Mouse (Mus musculus): ENCODE measurements around the gene Ppt2. TPM values are rescaled to one million over a fixed set of nuclear protein-coding genes. Genes with fewer than 3 reads are reported as not detected.

Gene Ppt2
- polyA plus RNA-seq, 1 experiment from 2014 or later = 19.3 TPM

DNA sequence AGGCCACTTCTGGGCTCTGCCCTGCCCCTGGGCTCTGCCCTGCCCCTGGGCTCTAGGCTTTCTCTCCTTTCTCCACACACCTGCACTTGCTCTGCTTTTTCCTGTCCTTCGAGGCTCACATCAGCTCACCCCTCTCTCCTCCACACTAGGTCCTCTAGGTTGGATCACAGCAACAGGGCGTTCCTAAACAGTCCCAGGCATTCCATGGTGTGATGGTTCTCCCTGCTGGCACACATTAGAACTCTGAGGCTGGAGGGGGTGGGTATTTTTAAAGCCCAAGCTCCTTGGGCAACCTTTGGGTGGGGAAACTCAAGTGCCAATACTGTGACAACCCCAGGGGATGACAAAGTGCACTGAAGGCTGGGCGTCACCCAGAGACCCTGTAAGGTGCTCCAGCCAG lies 9.1 kb upstream of the Ppt2 start:
- Histone ChIP-seq H3K9ac (replicated peaks) (no peak overlapping the region), H3K36me3 (replicated peaks; ENCODE audit: insufficient read depth, low read length) (no peaks in the 10 kb centered on the region), H3K27me3 (ENCODE audit: insufficient read depth, low read length) (peaks cover under 1% of the 10 kb centered on the region; the same call in 1 of the 2 replicates), H3K9me3 (ENCODE audit: low read length) (no peaks in the 10 kb centered on the region; the same call in 1 of the 2 replicates), H3K4me2 (ENCODE audit: low read depth, low read length) (peak overlapping the region; percentile 22; the same call in 1 of the 2 replicates), H3K4me1 (ENCODE audit: insufficient read depth) (peaks cover 5% of the 10 kb centered on the region), H3K27ac (ENCODE audit: low read depth) (0 out of 2 replicates have a peak overlapping the region, but pooled peaks have one; percentile 11), H3K4me3 (ENCODE audit: low read depth, low read length) (no peak overlapping the region)
- WGBS (ENCODE audit: insufficient replicate concordance) = 63% methylated on average over 3 of the region's 3 CpGs
- ATAC-seq = no peak
- no peak for DNase-seq
- TF ChIP-seq EP300 (IDR thresholded peaks at IDR 0.05; ENCODE audit: low read depth) (no peak), CTCF (IDR thresholded peaks at IDR 0.05; ENCODE audit: low read depth) (no peak)

- DNase-seq (no peak), ATAC-seq (no peak; the same call in 1 of the 2 replicates)
- no peak overlapping the region for H3K27ac ChIP-seq (ENCODE audit: low read depth)
- no peak for TF ChIP-seq EP300 (IDR thresholded peaks at IDR 0.05; ENCODE audit: low read depth)
- TF ChIP-seq CTCF (IDR thresholded peaks at IDR 0.05; ENCODE audit: low read depth) = no peak
- H3K4me1 ChIP-seq (ENCODE audit: insufficient read depth) = peaks cover 16% of the 10 kb centered on the region
- H3K9me3 ChIP-seq (ENCODE audit: low read length) = no peaks in the 10 kb centered on the region; the same call in 1 of the 2 replicates
- H3K27me3 ChIP-seq (ENCODE audit: insufficient read depth, low read length) = peaks cover 18% of the 10 kb centered on the region
- H3K4me2 ChIP-seq (ENCODE audit: low read depth, low read length) = no peak overlapping the region
- no peaks in the 10 kb centered on the region for H3K36me3 ChIP-seq (replicated peaks; ENCODE audit: insufficient read depth, low read length)
- 49% methylated on average over 2 of the region's 2 CpGs for WGBS (ENCODE audit: insufficient replicate concordance)
- no peak overlapping the region for H3K9ac ChIP-seq (replicated peaks)
- no peak overlapping the region for H3K4me3 ChIP-seq (ENCODE audit: low read depth, low read length)
Measured at GRCm38 (mm10) chr17:34635671-34636070, 7.4 kb upstream of the Ppt2 start.

DNA sequence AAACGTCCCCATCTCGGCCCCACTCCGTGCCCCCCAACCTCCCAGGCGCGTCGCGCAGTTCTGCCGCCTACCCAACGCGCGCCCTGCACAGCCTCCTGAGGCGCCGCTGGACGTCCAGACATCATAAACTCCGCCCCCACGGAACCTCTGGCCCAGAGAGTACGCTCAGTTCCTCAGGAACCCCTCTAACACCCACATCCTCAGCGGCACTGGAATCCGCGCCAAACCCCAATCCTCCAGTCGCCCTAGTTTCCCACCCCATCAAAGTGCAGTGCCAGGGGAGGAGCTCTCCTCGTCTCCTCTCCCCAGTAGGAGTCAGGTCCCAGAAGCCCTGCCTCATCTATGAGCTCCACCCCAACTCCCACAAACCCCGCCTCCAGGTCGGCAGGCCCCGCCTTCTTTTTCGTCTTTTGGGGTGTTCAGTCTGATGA lies 4.0 kb upstream of the Ppt2 start:
- H3K4me2 ChIP-seq (ENCODE audit: low read depth, low read length) = peak overlapping the region; percentile 69
- WGBS (ENCODE audit: insufficient replicate concordance) = 2% methylated on average over 26 of the region's 26 CpGs
- H3K27ac ChIP-seq (ENCODE audit: low read depth) = peak overlapping the region; percentile 57; the same call in 1 of the 2 replicates
- H3K27me3 ChIP-seq (ENCODE audit: insufficient read depth, low read length) = peaks cover 43% of the 10 kb centered on the region
- TF ChIP-seq CTCF (IDR thresholded peaks at IDR 0.05; ENCODE audit: low read depth) (no peak), EP300 (IDR thresholded peaks at IDR 0.05; ENCODE audit: low read depth) (no peak)
- DNase-seq = peak; percentile 73
- H3K4me1 ChIP-seq (ENCODE audit: insufficient read depth) = peaks cover 36% of the 10 kb centered on the region
- H3K4me3 ChIP-seq (ENCODE audit: low read depth, low read length) = peak overlapping the region; percentile 39
- ATAC-seq = peak; percentile 32
- H3K9ac ChIP-seq (replicated peaks) = no peak overlapping the region
- H3K9me3 ChIP-seq (ENCODE audit: low read length) = no peaks in the 10 kb centered on the region; the same call in 1 of the 2 replicates
- H3K36me3 ChIP-seq (replicated peaks; ENCODE audit: insufficient read depth, low read length) = no peaks in the 10 kb centered on the region

DNA sequence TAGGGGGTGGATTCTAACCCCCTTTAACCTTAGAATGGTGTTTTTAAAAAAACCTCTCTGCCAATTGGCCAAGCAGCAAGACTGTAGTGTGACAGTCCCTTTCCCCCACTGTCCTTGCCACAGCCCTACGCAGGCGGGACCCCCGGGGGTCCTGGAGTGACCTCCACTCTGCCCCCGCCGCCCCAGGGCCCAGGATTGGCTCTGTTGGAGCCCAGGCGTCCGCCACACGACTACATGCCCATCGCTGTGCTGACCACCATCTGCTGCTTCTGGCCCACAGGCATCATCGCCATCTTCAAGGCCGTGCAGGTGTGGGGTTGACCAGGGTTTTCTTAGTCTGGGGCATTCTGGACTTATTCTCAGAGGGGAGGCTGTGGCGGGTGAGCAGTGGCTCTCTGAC lies 3.3 kb upstream of the Ppt2 start:
- WGBS (ENCODE audit: insufficient replicate concordance) = 14% methylated on average over 11 of the region's 12 CpGs
- peak overlapping the region; percentile 69 for H3K4me2 ChIP-seq (ENCODE audit: low read depth, low read length)
- H3K27me3 ChIP-seq (ENCODE audit: insufficient read depth, low read length) = peaks cover 43% of the 10 kb centered on the region
- H3K9me3 ChIP-seq (ENCODE audit: low read length) = no peaks in the 10 kb centered on the region; the same call in 1 of the 2 replicates
- peak overlapping the region; percentile 39 for H3K4me3 ChIP-seq (ENCODE audit: low read depth, low read length)
- no peak overlapping the region for H3K9ac ChIP-seq (replicated peaks)
- H3K36me3 ChIP-seq (replicated peaks; ENCODE audit: insufficient read depth, low read length) = no peaks in the 10 kb centered on the region
- H3K27ac ChIP-seq (ENCODE audit: low read depth) = no peak overlapping the region
- no peak for TF ChIP-seq CTCF (IDR thresholded peaks at IDR 0.05; ENCODE audit: low read depth)
- TF ChIP-seq EP300 (IDR thresholded peaks at IDR 0.05; ENCODE audit: low read depth) = no peak
- DNase-seq = no peak
- ATAC-seq = no peak
- H3K4me1 ChIP-seq (ENCODE audit: insufficient read depth) = peaks cover 42% of the 10 kb centered on the region

GRCm38 (mm10) chr17:34630761-34631301 lies 2.5 kb upstream of the Ppt2 start:
- 2% methylated on average over 37 of the region's 48 CpGs for WGBS (ENCODE audit: insufficient replicate concordance)
- Histone ChIP-seq H3K9ac (replicated peaks) (no peak overlapping the region), H3K9me3 (ENCODE audit: low read length) (no peaks in the 10 kb centered on the region; the same call in 1 of the 2 replicates), H3K4me3 (ENCODE audit: low read depth, low read length) (peak overlapping the region; percentile 27), H3K4me2 (ENCODE audit: low read depth, low read length) (peak overlapping the region; percentile 62), H3K27me3 (ENCODE audit: insufficient read depth, low read length) (peaks cover 43% of the 10 kb centered on the region), H3K4me1 (ENCODE audit: insufficient read depth) (peaks cover 49% of the 10 kb centered on the region), H3K27ac (ENCODE audit: low read depth) (no peak overlapping the region), H3K36me3 (replicated peaks; ENCODE audit: insufficient read depth, low read length) (no peaks in the 10 kb centered on the region)
- no peak for TF ChIP-seq CTCF (IDR thresholded peaks at IDR 0.05; ENCODE audit: low read depth)
- no peak for TF ChIP-seq EP300 (IDR thresholded peaks at IDR 0.05; ENCODE audit: low read depth)
- DNase-seq (no peak), ATAC-seq (no peak)

DNA sequence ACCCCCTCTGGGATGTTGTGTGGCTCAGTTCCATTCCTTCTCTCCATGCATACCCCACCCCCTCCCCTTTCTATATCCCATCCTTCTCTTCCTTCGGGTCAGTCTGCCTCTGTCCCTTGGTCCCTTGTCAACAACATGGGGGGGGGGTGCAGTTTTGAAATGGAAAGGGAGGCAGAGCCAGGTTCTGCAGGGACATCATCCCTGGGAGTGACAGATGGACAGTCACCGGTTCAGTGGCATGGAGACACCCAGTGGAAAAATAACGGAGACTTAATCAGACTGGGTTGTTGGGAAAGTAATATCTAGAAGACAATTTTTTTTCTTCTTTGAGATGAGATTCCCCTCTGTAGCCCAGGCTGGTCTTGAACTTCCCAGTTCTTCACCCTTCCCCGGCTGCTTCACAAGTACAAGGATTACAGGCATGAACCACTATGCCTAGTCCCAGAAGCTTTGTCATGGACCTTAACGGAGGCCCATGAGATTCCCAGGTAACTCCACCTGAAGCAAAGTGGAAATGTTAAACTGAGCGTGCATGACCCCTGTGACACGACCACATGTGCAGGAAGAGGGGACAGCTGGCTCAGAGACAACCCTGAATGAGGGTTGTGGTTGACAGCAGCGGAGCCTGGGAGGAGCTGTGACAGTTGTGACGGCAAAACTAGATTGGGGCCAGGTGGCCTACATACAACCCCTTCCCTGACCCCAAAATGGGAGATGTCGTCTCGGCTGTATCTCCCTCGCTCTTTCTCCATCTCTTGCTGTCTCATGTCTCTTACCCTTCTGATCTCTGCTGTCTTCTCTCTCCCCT lies 1.7 kb upstream of the Ppt2 start:
- TF ChIP-seq CTCF (IDR thresholded peaks at IDR 0.05; ENCODE audit: low read depth) (no peak), EP300 (IDR thresholded peaks at IDR 0.05; ENCODE audit: low read depth) (no peak)
- Histone ChIP-seq H3K9ac (replicated peaks) (no peak overlapping the region), H3K4me1 (ENCODE audit: insufficient read depth) (peaks cover 49% of the 10 kb centered on the region), H3K4me2 (ENCODE audit: low read depth, low read length) (no peak overlapping the region), H3K27ac (ENCODE audit: low read depth) (no peak overlapping the region), H3K9me3 (ENCODE audit: low read length) (no peaks in the 10 kb centered on the region; the same call in 1 of the 2 replicates), H3K4me3 (ENCODE audit: low read depth, low read length) (no peak overlapping the region), H3K36me3 (replicated peaks; ENCODE audit: insufficient read depth, low read length) (peaks cover 5% of the 10 kb centered on the region; the same call in 1 of the 2 replicates), H3K27me3 (ENCODE audit: insufficient read depth, low read length) (peaks cover 43% of the 10 kb centered on the region)
- WGBS (ENCODE audit: insufficient replicate concordance) = 21% methylated on average over 12 of the region's 12 CpGs
- ATAC-seq = no peak
- no peak for DNase-seq
